Mouse (Mus musculus): ENCODE data around the gene Psen2. TPM values are rescaled to one million over a fixed set of nuclear protein-coding genes. Genes with fewer than 3 reads are reported as not detected.
A peak's percentile ranks its signal among the peaks of the same experiment; 100 is the strongest.

Gene Psen2
- polyA plus RNA-seq, 1 experiment: 39.9 TPM

DNA sequence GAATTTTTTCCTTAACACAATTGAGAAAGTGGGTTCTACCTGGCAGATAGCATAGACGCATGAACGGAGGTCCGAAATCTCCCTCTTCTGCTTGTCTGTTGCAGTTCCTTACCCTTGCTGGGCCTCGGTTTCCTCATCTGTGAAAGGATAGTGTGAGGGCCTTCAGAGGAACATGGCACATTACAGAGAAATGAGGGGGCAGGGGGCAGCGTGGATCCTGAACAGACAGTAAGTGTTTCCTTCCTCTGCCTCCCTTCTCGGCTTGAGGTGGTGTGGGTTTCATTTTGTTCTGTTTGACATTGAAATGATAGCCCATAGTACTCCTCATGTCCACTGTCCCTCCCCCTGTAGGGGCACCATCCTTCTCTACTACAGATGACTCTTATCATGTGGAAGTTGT is 5.8 kb downstream of the Psen2 start:
- H3K4me1 ChIP-seq (replicated peaks; ENCODE audit: control insufficient read depth, insufficient read depth, low read length): peaks cover 13% of the 10 kb centered on the region
- H3K27ac ChIP-seq (ENCODE audit: control insufficient read depth, insufficient read depth, low read length): no peak overlapping the region
- TF ChIP-seq CTCF (IDR thresholded peaks at IDR 0.05; ENCODE audit: borderline replicate concordance, control insufficient read depth, extremely low read depth, insufficient read depth, low read length, poor library complexity): no peak
- TF ChIP-seq POLR2A (IDR thresholded peaks at IDR 0.05; ENCODE audit: control insufficient read depth, extremely low read depth, insufficient read depth, low read length, poor library complexity): no peak
- no peaks in the 10 kb centered on the region for H3K36me3 ChIP-seq (ENCODE audit: control insufficient read depth, insufficient read depth, low read length)
- WGBS: 94% methylated on average over 6 of the region's 6 CpGs
- no peak overlapping the region for H3K4me3 ChIP-seq (ENCODE audit: control insufficient read depth, insufficient read depth, low read length)
- no peak for DNase-seq
- H3K27me3 ChIP-seq (ENCODE audit: control insufficient read depth, insufficient read depth, low read length): no peaks in the 10 kb centered on the region

DNA sequence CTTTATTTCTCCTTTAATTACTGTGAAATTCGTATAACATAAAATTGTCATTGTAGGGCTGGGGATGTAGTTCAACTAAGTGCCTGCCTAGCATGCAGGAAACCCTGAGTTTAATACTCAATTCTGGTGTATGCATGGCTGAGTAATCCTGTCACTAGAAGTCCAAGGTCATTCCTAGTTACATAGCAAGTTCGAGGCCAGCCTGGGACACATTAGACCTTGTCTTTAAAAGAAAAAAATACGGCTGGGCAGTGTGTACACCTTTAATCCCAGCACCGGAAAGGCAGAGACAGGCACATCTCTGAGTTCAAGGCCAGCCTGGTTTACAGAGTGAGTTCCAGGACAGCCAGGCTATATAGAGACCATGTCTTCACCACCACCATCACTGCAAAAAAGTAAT is 6.4 kb downstream of the Psen2 start:
- 64% methylated on average over 4 of the region's 4 CpGs for WGBS
- TF ChIP-seq CTCF (IDR thresholded peaks at IDR 0.05; ENCODE audit: borderline replicate concordance, control insufficient read depth, extremely low read depth, insufficient read depth, low read length, poor library complexity) (no peak), POLR2A (IDR thresholded peaks at IDR 0.05; ENCODE audit: control insufficient read depth, extremely low read depth, insufficient read depth, low read length, poor library complexity) (no peak)

DNA sequence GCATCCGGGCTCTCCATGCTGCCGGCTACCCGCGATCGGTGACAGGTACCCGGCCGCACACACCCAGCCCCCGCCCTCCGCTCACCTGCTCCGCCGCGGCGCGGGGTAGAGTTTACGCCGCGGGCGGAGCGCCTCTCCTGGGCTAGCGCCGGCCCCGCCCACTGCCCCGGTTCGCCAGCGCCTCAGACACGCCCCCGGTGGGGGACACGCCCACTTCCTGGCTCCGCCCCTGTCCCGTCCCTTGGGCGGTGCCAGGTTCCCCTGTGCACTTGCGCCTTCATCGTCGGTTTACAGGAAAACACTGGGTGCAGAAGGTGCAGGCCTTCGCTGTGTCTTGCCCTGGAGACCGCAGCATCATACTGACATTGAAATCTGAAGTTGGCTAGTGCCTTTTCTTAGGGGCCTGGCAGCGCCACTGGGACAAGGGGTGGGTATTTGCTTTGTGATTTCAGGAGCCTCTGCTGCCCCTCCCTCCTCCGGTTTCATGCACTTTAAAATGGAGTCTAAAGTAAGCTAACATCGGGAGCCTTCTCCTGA is 7.0 kb downstream of the Psen2 start:
- Histone ChIP-seq H3K36me3 (ENCODE audit: control insufficient read depth, insufficient read depth, low read length) (no peaks in the 10 kb centered on the region), H3K4me1 (replicated peaks; ENCODE audit: control insufficient read depth, insufficient read depth, low read length) (peaks cover 14% of the 10 kb centered on the region)

More for the DNA sequence above, 6.4 kb downstream of the Psen2 start:
- no peak for DNase-seq
- H3K27me3 ChIP-seq (ENCODE audit: control insufficient read depth, insufficient read depth, low read length): no peaks in the 10 kb centered on the region
- H3K27ac ChIP-seq (ENCODE audit: control insufficient read depth, insufficient read depth, low read length): no peak overlapping the region
- H3K4me3 ChIP-seq (ENCODE audit: control insufficient read depth, insufficient read depth, low read length): no peak overlapping the region
- no peaks in the 10 kb centered on the region for H3K36me3 ChIP-seq (ENCODE audit: control insufficient read depth, insufficient read depth, low read length)
- peaks cover 14% of the 10 kb centered on the region for H3K4me1 ChIP-seq (replicated peaks; ENCODE audit: control insufficient read depth, insufficient read depth, low read length)

DNA sequence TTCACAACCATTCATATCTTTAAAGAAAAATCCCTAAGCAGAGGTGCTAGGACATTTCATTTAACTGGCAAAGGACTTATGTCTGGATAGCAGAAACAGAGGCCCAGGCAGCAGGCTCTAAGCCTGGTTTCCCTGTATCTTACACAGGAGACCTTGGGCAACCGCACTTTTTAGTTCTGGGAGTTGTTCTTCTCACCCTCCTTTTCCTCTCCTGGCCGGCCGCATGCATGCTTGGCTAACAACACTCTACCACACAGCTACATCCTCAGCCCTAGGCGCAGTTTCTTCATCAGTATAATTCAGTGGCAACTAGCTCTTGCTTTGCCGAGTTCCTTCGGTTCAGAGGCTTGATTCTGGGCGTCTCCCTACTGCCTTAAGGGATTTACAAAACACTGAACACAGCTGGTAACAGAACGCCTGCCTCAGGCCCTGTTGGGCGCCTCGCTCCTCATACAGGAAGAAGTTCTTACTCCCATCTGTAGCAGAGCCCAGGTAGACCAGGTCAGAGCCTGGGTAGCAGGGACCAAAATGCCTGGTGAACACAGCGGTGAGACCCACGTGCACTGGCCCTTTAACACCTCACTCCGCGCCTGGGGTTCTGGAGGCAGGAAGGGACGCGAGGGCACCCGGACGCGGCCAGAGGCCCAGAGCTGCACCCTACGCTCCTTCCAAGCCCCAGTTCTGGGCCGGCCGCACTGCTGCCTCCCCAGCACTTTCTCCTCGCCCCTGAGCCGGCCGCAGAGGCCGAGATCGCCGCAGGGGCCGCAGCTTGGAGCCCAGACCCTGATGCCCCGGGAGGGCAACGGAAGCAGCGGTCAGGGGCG is 7.7 kb downstream of the Psen2 start:
- H3K4me3 ChIP-seq (ENCODE audit: control insufficient read depth, insufficient read depth, low read length): peak overlapping the region; percentile 76
- WGBS: 6% methylated on average over 33 of the region's 33 CpGs
- no peak for DNase-seq
- H3K27me3 ChIP-seq (ENCODE audit: control insufficient read depth, insufficient read depth, low read length): no peaks in the 10 kb centered on the region
- no peaks in the 10 kb centered on the region for H3K36me3 ChIP-seq (ENCODE audit: control insufficient read depth, insufficient read depth, low read length)
- no peak overlapping the region for H3K27ac ChIP-seq (ENCODE audit: control insufficient read depth, insufficient read depth, low read length)
- peaks cover 14% of the 10 kb centered on the region for H3K4me1 ChIP-seq (replicated peaks; ENCODE audit: control insufficient read depth, insufficient read depth, low read length)
- TF ChIP-seq CTCF (IDR thresholded peaks at IDR 0.05; ENCODE audit: borderline replicate concordance, control insufficient read depth, extremely low read depth, insufficient read depth, low read length, poor library complexity) (no peak), POLR2A (IDR thresholded peaks at IDR 0.05; ENCODE audit: control insufficient read depth, extremely low read depth, insufficient read depth, low read length, poor library complexity) (0 out of 2 replicates have a peak, but pooled peaks have one; percentile 0)

More for the DNA sequence above, 7.0 kb downstream of the Psen2 start:
- DNase-seq: peak; percentile 100
- Histone ChIP-seq H3K4me3 (ENCODE audit: control insufficient read depth, insufficient read depth, low read length) (peak overlapping the region; percentile 76), H3K27me3 (ENCODE audit: control insufficient read depth, insufficient read depth, low read length) (no peaks in the 10 kb centered on the region), H3K27ac (ENCODE audit: control insufficient read depth, insufficient read depth, low read length) (peak overlapping the region; percentile 46; the same call in 1 of the 2 replicates)
- under 1% methylated on average over 39 of the region's 39 CpGs for WGBS
- peak; percentile 49; the same call in 1 of the 2 replicates for TF ChIP-seq CTCF (IDR thresholded peaks at IDR 0.05; ENCODE audit: borderline replicate concordance, control insufficient read depth, extremely low read depth, insufficient read depth, low read length, poor library complexity)
- peak; percentile 86 for TF ChIP-seq POLR2A (IDR thresholded peaks at IDR 0.05; ENCODE audit: control insufficient read depth, extremely low read depth, insufficient read depth, low read length, poor library complexity)

DNA sequence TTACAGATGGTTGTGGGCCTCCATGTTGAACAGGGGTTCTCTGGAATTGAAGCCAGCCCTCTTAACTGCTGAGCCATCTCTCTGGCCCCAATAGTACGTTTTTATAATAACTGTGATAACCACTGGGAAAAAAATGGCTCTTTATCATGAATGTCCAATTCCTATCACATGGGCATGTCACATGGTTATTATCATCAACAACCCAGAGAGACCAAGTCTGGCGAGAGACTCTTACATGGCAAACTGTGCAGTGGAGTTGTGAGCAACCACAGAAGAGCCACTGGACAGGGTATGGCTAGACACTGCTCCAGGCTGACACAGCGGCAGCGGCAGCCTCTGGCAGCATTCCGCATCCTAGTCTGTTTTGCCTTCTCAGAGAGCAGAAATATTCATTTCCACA is 8.9 kb downstream of the Psen2 start:
- 94% methylated on average over 5 of the region's 5 CpGs for WGBS
- TF ChIP-seq POLR2A (IDR thresholded peaks at IDR 0.05; ENCODE audit: control insufficient read depth, extremely low read depth, insufficient read depth, low read length, poor library complexity) (no peak), CTCF (IDR thresholded peaks at IDR 0.05; ENCODE audit: borderline replicate concordance, control insufficient read depth, extremely low read depth, insufficient read depth, low read length, poor library complexity) (no peak)

DNA sequence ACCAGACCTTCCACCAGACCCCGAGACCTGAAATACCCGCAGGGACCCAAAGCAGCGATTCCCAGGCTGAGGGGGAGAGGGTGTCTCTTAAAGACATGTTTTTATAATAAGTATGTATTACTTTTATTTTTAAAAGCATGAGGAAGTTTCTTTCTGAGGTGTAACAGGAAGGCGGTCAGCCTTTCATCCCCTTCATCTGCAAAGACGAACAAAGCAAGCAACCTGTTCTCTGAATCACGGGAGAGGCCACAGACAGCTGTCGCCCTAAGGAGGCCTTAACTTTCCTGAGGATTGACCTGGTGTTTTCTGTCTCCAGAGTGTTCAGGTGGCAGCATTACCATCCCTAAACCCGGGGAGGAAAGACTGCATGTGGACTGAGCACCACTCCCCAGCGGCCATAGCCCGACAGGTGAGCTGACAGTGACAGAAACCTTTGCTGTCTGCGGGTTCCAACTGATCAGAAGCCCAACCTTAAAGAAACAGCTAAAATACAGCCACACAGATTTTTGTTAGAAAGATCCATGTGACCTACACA is 10.5 kb downstream of the Psen2 start:
- DNase-seq: no peak
- H3K36me3 ChIP-seq (ENCODE audit: control insufficient read depth, insufficient read depth, low read length): no peaks in the 10 kb centered on the region
- no peak overlapping the region for H3K27ac ChIP-seq (ENCODE audit: control insufficient read depth, insufficient read depth, low read length)
- peaks cover 14% of the 10 kb centered on the region for H3K4me1 ChIP-seq (replicated peaks; ENCODE audit: control insufficient read depth, insufficient read depth, low read length)
- no peak overlapping the region for H3K4me3 ChIP-seq (ENCODE audit: control insufficient read depth, insufficient read depth, low read length)
- WGBS: 69% methylated on average over 11 of the region's 11 CpGs
- no peaks in the 10 kb centered on the region for H3K27me3 ChIP-seq (ENCODE audit: control insufficient read depth, insufficient read depth, low read length)
- TF ChIP-seq CTCF (IDR thresholded peaks at IDR 0.05; ENCODE audit: borderline replicate concordance, control insufficient read depth, extremely low read depth, insufficient read depth, low read length, poor library complexity) (no peak), POLR2A (IDR thresholded peaks at IDR 0.05; ENCODE audit: control insufficient read depth, extremely low read depth, insufficient read depth, low read length, poor library complexity) (no peak)

More for the DNA sequence above, 8.9 kb downstream of the Psen2 start:
- DNase-seq: no peak
- H3K27ac ChIP-seq (ENCODE audit: control insufficient read depth, insufficient read depth, low read length): no peak overlapping the region
- peaks cover 14% of the 10 kb centered on the region for H3K4me1 ChIP-seq (replicated peaks; ENCODE audit: control insufficient read depth, insufficient read depth, low read length)
- no peak overlapping the region for H3K4me3 ChIP-seq (ENCODE audit: control insufficient read depth, insufficient read depth, low read length)
- no peaks in the 10 kb centered on the region for H3K27me3 ChIP-seq (ENCODE audit: control insufficient read depth, insufficient read depth, low read length)
- no peaks in the 10 kb centered on the region for H3K36me3 ChIP-seq (ENCODE audit: control insufficient read depth, insufficient read depth, low read length)

Data from thymus, adult 2 months (tissue).